Mouse (Mus musculus): ENCODE measurements around the gene Vwce.

Vwce gene

GRCm38 (mm10) chr19:10715476-10715875 lies 81.5 kb downstream of the Vwce start:
- no peak for DNase-seq (ENCODE audit: low spot score)

Data from embryo, embryonic 10 days (tissue).